Mouse (Mus musculus) G1E (cell line): ENCODE measurements around the gene Tmem45b.

Source experiments
- CTCF ChIP-seq: IDR thresholded peaks from 2 replicates; pipeline ENCODE4 v1.5.1; 2012; ENCODE audit warnings: low read depth, low read length, inconsistent platforms, mixed read lengths
- GATA1 ChIP-seq: IDR thresholded peaks from 2 replicates; pipeline ENCODE4 v1.6.1; 2012; ENCODE audit warnings: borderline replicate concordance, low read length, inconsistent platforms, mixed read lengths

GRCm38 (mm10) chr9:31386368-31387180, 77.7 kb downstream of the Tmem45b start:
- no peak for TF ChIP-seq CTCF
- no peak for TF ChIP-seq GATA1
